Mouse (Mus musculus): Measurements from ENCODE around the gene Mink1. TPM values are rescaled to one million over a fixed set of nuclear protein-coding genes. Genes with fewer than 3 reads are reported as not detected.

The Mink1 gene
- polyA plus RNA-seq, 1 experiment from 2014 or later, result 3.5 TPM

- Histone ChIP-seq H3K9me3 (replicated peaks) (no peaks in the 10 kb centered on the region), H3K27me3 (no peaks in the 10 kb centered on the region), H3K36me3 (peaks cover 4% of the 10 kb centered on the region; the same call in 1 of the 2 replicates), H3K27ac (no peak overlapping the region), H3K4me2 (no peak overlapping the region), H3K4me3 (replicated peaks) (no peak overlapping the region), H3K4me1 (replicated peaks) (peaks cover 66% of the 10 kb centered on the region), H3K9ac (no peak overlapping the region)
- DNase-seq (no peak), ATAC-seq (ENCODE audit: low read depth) (no peak)
- WGBS (ENCODE audit: insufficient replicate concordance), result 54% methylated on average over 3 of the region's 3 CpGs
These were observed 14.5 kb downstream of the Mink1 start for GRCm38 (mm10) chr11:70577201-70577600.

DNA sequence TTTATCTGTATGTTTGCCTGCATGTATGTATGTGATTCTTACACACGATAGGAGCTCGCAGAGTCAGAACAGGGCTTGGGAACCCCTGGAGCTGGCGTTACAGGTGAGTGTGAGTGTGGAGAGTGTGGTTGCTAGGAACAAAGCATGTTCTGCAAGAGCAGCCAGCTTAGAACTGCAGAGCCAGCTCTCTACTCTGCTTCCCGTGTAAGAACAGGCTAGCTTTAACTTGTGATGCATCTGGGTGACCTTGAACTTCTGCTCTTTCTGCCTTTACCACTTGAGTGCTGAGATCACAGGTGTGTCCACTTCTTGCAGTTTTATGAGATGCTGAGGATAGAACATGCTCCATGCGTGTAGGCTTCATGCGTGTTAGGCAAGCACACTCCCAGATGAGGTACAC lies 16.3 kb downstream of the Mink1 start:
- Histone ChIP-seq H3K27me3 (no peaks in the 10 kb centered on the region), H3K4me1 (replicated peaks) (peaks cover 68% of the 10 kb centered on the region), H3K36me3 (peaks cover 2% of the 10 kb centered on the region; the same call in 1 of the 2 replicates), H3K9me3 (replicated peaks) (no peaks in the 10 kb centered on the region), H3K9ac (no peak overlapping the region), H3K27ac (no peak overlapping the region), H3K4me2 (no peak overlapping the region), H3K4me3 (replicated peaks) (no peak overlapping the region)
- DNase-seq (no peak), ATAC-seq (ENCODE audit: low read depth) (no peak)
- WGBS (ENCODE audit: insufficient replicate concordance), result 80% methylated on average over 6 of the region's 6 CpGs

DNA sequence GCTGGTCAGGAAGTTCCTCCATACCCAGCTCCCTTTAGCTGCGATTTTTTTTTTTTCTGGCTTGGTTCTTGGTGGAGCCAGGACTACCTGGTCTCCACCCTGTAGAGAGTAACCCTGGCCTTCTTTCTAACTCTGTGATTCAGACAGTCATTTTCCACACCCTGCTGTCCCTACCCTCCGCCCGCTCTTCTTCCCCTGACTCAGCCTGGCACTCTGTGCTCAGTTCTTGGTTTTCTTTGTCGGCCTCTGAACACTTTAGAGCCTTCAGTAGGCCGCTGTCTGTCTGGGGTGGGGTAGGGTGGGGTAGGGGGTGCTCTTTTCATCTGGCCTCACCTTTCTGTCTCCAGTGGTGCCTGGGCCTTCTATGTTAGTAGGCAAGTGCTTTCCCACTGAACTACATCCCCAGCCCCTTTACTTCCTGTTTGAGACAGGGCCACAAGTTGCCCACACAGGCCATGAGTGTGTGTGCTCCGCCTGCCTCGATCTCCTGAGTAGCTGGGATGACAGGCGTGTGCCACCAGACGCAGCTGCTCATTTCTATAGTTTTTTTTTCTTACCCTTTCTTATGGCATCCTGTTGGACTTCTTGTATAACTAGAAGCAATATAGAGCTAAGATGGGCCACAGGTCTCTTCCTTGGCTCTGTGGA lies 17.2 kb downstream of the Mink1 start:
- Histone ChIP-seq H3K36me3 (no peaks in the 10 kb centered on the region), H3K9me3 (replicated peaks) (no peaks in the 10 kb centered on the region), H3K27me3 (no peaks in the 10 kb centered on the region), H3K4me1 (replicated peaks) (peaks cover 70% of the 10 kb centered on the region), H3K27ac (0 out of 2 replicates have a peak overlapping the region, but pooled peaks have one; percentile 3), H3K4me3 (replicated peaks) (no peak overlapping the region), H3K9ac (no peak overlapping the region), H3K4me2 (no peak overlapping the region)
- no peak for DNase-seq
- WGBS (ENCODE audit: insufficient replicate concordance), result 62% methylated on average over 9 of the region's 9 CpGs
- no peak; the same call in 1 of the 2 replicates for ATAC-seq (ENCODE audit: low read depth)

DNA sequence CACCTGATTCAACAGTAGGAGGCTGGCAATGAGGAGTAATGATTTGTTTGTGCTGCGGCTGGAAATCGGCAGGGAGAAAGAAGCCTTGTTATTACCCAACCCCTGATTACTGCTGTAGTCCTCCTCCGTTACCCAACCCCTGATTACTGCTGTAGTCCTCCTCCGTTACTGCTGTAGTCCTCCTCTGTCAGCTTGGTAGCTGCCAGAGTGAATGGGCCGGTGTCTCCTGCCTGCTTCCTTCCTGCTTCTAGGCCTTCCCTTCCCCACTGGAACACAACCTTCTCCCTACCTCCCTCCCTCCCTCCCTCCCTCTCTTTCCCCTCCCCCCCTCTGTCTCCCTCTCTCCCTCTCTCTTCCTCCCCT lies 17.7 kb downstream of the Mink1 start:
- peaks cover 70% of the 10 kb centered on the region for H3K4me1 ChIP-seq (replicated peaks)
- no peaks in the 10 kb centered on the region for H3K27me3 ChIP-seq
- ATAC-seq (ENCODE audit: low read depth) (0 out of 2 replicates have a peak, but pooled peaks have one; percentile 17), DNase-seq (no peak)
- no peaks in the 10 kb centered on the region for H3K9me3 ChIP-seq (replicated peaks)
- H3K9ac ChIP-seq, result no peak overlapping the region
- WGBS (ENCODE audit: insufficient replicate concordance), result 43% methylated on average over 5 of the region's 5 CpGs
- no peak overlapping the region for H3K4me3 ChIP-seq (replicated peaks)
- H3K27ac ChIP-seq, result no peak overlapping the region
- no peak overlapping the region for H3K4me2 ChIP-seq
- H3K36me3 ChIP-seq, result no peaks in the 10 kb centered on the region

- Histone ChIP-seq H3K9me3 (replicated peaks) (no peaks in the 10 kb centered on the region), H3K4me3 (replicated peaks) (no peak overlapping the region), H3K36me3 (no peaks in the 10 kb centered on the region), H3K4me1 (replicated peaks) (peaks cover 72% of the 10 kb centered on the region), H3K27ac (no peak overlapping the region), H3K27me3 (no peaks in the 10 kb centered on the region), H3K9ac (no peak overlapping the region), H3K4me2 (no peak overlapping the region)
- ATAC-seq (ENCODE audit: low read depth) (no peak), DNase-seq (no peak)
- WGBS (ENCODE audit: insufficient replicate concordance), result 52% methylated on average over 3 of the region's 3 CpGs
These were observed 18.2 kb downstream of the Mink1 start for GRCm38 (mm10) chr11:70580921-70581320.

- no peaks in the 10 kb centered on the region for H3K9me3 ChIP-seq (replicated peaks)
- DNase-seq, result no peak
- no peaks in the 10 kb centered on the region for H3K27me3 ChIP-seq
- peaks cover 73% of the 10 kb centered on the region for H3K4me1 ChIP-seq (replicated peaks)
- H3K27ac ChIP-seq, result no peak overlapping the region
- H3K36me3 ChIP-seq, result no peaks in the 10 kb centered on the region
- 55% methylated on average over 3 of the region's 3 CpGs for WGBS (ENCODE audit: insufficient replicate concordance)
- H3K4me2 ChIP-seq, result no peak overlapping the region
- ATAC-seq (ENCODE audit: low read depth), result no peak
- H3K4me3 ChIP-seq (replicated peaks), result no peak overlapping the region
- no peak overlapping the region for H3K9ac ChIP-seq
These were observed 19.5 kb downstream of the Mink1 start for GRCm38 (mm10) chr11:70582196-70582595.

DNA sequence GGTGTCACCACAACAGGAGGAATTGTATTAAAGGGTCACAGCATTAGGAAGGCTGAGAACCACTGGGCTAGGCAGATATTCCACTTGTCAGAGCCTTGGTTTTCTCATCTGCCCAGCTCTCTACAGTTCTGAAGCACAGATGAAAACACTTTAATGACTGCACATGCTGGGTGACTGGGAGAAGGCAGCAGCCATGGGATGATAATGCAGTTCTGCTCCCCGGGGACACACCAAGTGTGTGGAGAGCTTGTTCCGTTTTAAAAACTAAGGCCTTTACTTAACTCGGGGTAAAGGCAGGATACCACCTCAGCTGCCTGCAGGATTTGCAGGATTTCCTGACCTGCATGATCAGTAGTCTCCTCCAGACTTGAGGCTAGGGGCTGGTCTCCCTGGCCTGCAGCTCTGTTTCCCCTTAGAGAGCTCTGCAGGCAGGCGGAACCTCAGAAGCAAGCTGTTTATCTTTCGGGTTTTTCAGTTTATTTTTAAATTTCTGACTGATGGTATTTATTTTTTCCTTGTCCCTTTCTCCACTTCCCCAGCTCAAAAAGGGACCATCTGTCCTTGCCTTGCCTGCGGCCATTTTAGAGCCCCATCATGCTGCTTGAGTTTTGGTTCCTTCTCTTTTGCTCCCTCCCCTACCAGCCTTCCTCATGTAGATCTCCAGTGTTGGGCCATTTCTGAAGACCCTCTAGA lies 20.5 kb downstream of the Mink1 start:
- no peak overlapping the region for H3K4me2 ChIP-seq
- DNase-seq, result no peak
- no peak for ATAC-seq (ENCODE audit: low read depth)
- no peaks in the 10 kb centered on the region for H3K36me3 ChIP-seq
- H3K9me3 ChIP-seq (replicated peaks), result no peaks in the 10 kb centered on the region
- H3K4me1 ChIP-seq (replicated peaks), result peaks cover 69% of the 10 kb centered on the region
- no peaks in the 10 kb centered on the region for H3K27me3 ChIP-seq
- peak overlapping the region; percentile 41 for H3K27ac ChIP-seq
- H3K4me3 ChIP-seq (replicated peaks), result no peak overlapping the region
- no peak overlapping the region for H3K9ac ChIP-seq
- WGBS (ENCODE audit: insufficient replicate concordance), result 29% methylated on average over 6 of the region's 6 CpGs

DNA sequence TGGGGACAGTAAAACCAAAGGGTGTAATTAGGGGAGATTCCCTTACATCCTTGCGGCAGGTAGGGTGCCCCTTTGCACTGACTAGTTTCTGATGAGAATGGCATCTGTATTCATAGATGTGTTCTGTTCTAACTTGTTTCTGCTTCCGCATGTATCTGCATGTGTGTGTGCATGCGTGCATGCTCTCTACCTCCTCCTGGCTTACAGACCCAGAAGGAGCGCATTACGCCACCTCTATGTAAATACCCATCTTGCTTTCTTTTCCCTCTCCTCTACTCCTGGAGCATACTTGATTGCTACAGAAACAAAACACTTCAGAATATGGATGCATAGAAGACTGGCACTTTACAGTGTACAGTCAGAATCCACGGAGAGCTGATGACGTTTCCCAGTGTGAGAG lies 21.1 kb downstream of the Mink1 start:
- 83% methylated on average over 7 of the region's 7 CpGs for WGBS (ENCODE audit: insufficient replicate concordance)
- no peak for ATAC-seq (ENCODE audit: low read depth)

DNA sequence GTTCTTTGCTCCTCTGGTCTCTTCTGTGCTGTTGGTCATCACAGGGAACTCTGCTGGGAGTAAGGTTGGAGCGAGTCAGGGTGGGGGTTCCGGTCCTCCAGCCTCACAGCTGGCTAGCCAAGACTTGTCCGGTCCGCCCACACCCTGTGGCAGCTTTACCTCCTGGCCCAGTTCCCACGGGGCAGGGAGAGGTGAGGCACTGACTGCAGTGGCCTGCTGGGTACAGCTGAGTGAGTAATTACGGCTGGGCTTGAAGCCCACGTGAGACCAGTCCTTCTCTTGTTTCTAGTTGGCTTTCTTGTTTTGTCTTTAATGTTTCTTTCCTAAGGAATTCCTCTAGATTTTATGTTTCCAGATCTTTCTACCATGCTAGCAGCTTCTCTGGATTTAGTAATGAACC lies 22.8 kb downstream of the Mink1 start:
- no peak overlapping the region for H3K27ac ChIP-seq
- ATAC-seq (ENCODE audit: low read depth), result no peak

More for the DNA sequence above, 21.1 kb downstream of the Mink1 start:
- no peak for DNase-seq
- H3K4me3 ChIP-seq (replicated peaks), result no peak overlapping the region
- H3K27ac ChIP-seq, result 0 out of 2 replicates have a peak overlapping the region, but pooled peaks have one; percentile 41
- H3K9me3 ChIP-seq (replicated peaks), result no peaks in the 10 kb centered on the region
- H3K27me3 ChIP-seq, result no peaks in the 10 kb centered on the region
- no peak overlapping the region for H3K9ac ChIP-seq
- H3K36me3 ChIP-seq, result no peaks in the 10 kb centered on the region
- H3K4me1 ChIP-seq (replicated peaks), result peaks cover 65% of the 10 kb centered on the region
- H3K4me2 ChIP-seq, result no peak overlapping the region

DNA sequence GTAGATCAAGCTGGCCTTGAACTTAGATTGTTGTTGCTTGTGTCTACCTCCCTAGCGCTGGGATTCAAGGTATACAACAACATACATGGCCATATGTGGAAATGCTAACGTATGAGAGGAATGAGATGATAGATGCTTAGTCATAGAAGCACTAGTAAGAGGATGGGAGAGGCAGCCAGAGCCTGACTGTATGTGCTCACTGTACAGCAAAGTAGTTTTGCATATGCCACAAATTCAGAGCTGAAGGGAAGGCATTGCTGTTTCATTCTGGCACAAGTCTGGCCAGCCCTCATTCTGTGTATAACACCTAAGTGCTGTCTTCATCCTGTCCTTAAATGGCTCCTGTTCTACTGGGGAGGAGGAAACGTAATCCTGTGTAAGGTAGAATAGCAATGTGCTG lies 23.6 kb downstream of the Mink1 start:
- no peaks in the 10 kb centered on the region for H3K36me3 ChIP-seq
- H3K4me3 ChIP-seq (replicated peaks), result no peak overlapping the region
- no peaks in the 10 kb centered on the region for H3K27me3 ChIP-seq
- no peak overlapping the region for H3K4me2 ChIP-seq
- no peak for ATAC-seq (ENCODE audit: low read depth)
- H3K9ac ChIP-seq, result no peak overlapping the region
- no peak for DNase-seq
- 71% methylated on average over 3 of the region's 3 CpGs for WGBS (ENCODE audit: insufficient replicate concordance)
- H3K4me1 ChIP-seq (replicated peaks), result peaks cover 43% of the 10 kb centered on the region
- no peaks in the 10 kb centered on the region for H3K9me3 ChIP-seq (replicated peaks)
- no peak overlapping the region for H3K27ac ChIP-seq

More for the DNA sequence above, 22.8 kb downstream of the Mink1 start:
- H3K4me2 ChIP-seq, result no peak overlapping the region
- peaks cover 49% of the 10 kb centered on the region for H3K4me1 ChIP-seq (replicated peaks)
- H3K27me3 ChIP-seq, result no peaks in the 10 kb centered on the region
- H3K36me3 ChIP-seq, result no peaks in the 10 kb centered on the region
- H3K4me3 ChIP-seq (replicated peaks), result no peak overlapping the region
- WGBS (ENCODE audit: insufficient replicate concordance), result 72% methylated on average over 7 of the region's 7 CpGs
- H3K9me3 ChIP-seq (replicated peaks), result no peaks in the 10 kb centered on the region
- no peak overlapping the region for H3K9ac ChIP-seq
- DNase-seq, result no peak

GRCm38 (mm10) chr11:70586954-70587353 lies 24.3 kb downstream of the Mink1 start:
- no peaks in the 10 kb centered on the region for H3K36me3 ChIP-seq
- no peaks in the 10 kb centered on the region for H3K27me3 ChIP-seq
- peaks cover 45% of the 10 kb centered on the region for H3K4me1 ChIP-seq (replicated peaks)
- no peaks in the 10 kb centered on the region for H3K9me3 ChIP-seq (replicated peaks)
- no peak overlapping the region for H3K9ac ChIP-seq
- ATAC-seq (ENCODE audit: low read depth) (no peak), DNase-seq (no peak)
- no peak overlapping the region for H3K4me3 ChIP-seq (replicated peaks)
- no peak overlapping the region for H3K4me2 ChIP-seq
- WGBS (ENCODE audit: insufficient replicate concordance), result 54% methylated on average over 5 of the region's 5 CpGs
- no peak overlapping the region for H3K27ac ChIP-seq

DNA sequence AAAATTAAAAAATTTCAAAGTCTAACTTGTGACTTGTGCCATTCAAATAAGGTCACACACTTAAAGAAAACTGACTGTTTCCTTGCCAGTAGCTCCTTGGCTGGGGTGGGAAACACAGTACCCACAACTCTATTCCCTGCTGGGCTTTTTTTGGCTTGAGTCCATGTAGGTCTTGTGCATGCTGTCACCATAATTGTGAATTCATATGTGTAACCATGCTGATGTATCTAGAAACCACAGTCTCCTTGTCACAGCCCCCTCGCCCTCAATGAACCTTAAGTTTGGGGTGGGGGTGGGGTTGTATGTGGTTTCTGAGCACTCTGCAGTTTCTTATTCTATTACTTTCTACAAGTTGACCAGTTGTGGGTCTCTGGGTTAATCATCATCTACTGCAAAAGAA lies 29.1 kb downstream of the Mink1 start:
- DNase-seq (no peak), ATAC-seq (ENCODE audit: low read depth) (no peak)
- H3K27me3 ChIP-seq, result no peaks in the 10 kb centered on the region
- H3K27ac ChIP-seq, result no peak overlapping the region
- no peaks in the 10 kb centered on the region for H3K36me3 ChIP-seq
- no peaks in the 10 kb centered on the region for H3K9me3 ChIP-seq (replicated peaks)
- no peak overlapping the region for H3K9ac ChIP-seq
- no peak overlapping the region for H3K4me2 ChIP-seq
- 36% methylated on average over 1 of the region's 1 CpGs for WGBS (ENCODE audit: insufficient replicate concordance)
- no peak overlapping the region for H3K4me3 ChIP-seq (replicated peaks)
- peaks cover 47% of the 10 kb centered on the region for H3K4me1 ChIP-seq (replicated peaks)
